23 mouse cellular contexts compared by ENCODE assay signal in the genomic region with DNA sequence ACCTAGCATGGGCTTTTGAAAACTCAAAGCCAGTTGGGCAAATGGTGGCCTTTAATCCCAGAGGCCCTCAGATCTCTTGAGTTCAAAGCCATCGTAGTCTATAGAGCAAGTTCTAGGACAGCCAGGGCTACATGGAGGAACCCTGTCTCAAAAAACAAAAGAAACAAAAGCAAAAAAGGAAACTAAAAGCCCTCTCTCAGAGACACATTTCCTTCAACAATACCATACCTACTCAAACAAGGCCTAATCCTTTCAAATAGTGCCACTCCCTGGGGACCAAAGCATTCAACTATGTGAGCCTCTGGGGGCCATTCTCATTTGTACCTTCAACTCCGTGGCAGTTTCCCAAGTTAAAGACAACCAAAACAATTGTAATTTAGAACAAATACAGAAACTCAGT. TPM values are rescaled to one million over a fixed set of nuclear protein-coding genes. Genes with fewer than 3 reads are reported as not detected.
"Had no signal": no experiment of that assay in that cellular context is flagged by ENCODE, and none has a peak within 500 bp of the region (broad histone marks: within the 10 kb centered on the region; RNA-seq: fewer than 3 reads in every experiment).

No protein-coding gene starts in this region.

- H3K4me1 ChIP-seq: lung, embryonic 15.5 days; megakaryocyte, embryonic 14.5 days; midbrain, embryonic 13.5 days; midbrain, embryonic 15.5 days; neural tube, embryonic 12.5 days; stomach, embryonic 15.5 days had no signal

- DNase-seq: lung, adult 2 months; lung, postnatal 14 days; lung, postnatal 36 days; right cerebral cortex, postnatal 14 days; thymus, adult 2 months; thymus, postnatal 25 days; thymus, postnatal 4 days had no signal

- H3K4me2 ChIP-seq: lung, embryonic 15.5 days; midbrain, embryonic 11.5 days; midbrain, embryonic 13.5 days; midbrain, embryonic 15.5 days; neural tube, embryonic 12.5 days; stomach, embryonic 15.5 days had no signal

- H3K4me3 ChIP-seq: lung, embryonic 15.5 days; megakaryocyte, embryonic 14.5 days; midbrain, embryonic 13.5 days; midbrain, embryonic 15.5 days; neural tube, embryonic 12.5 days; stomach, embryonic 15.5 days had no signal

- H3K9ac ChIP-seq: lung, embryonic 15.5 days; midbrain, embryonic 13.5 days; midbrain, embryonic 15.5 days; neural tube, embryonic 12.5 days; stomach, embryonic 15.5 days had no signal

- H3K9me3 ChIP-seq: lung, embryonic 15.5 days; megakaryocyte, embryonic 14.5 days; midbrain, embryonic 13.5 days; midbrain, embryonic 15.5 days; neural tube, embryonic 12.5 days; stomach, embryonic 15.5 days had no signal

- H3K27ac ChIP-seq: lung, embryonic 15.5 days; macrophage; midbrain, embryonic 13.5 days; midbrain, embryonic 15.5 days; neural tube, embryonic 12.5 days; stomach, embryonic 15.5 days; stomach, postnatal 0 days had no signal

- H3K27me3 ChIP-seq: lung, embryonic 15.5 days; megakaryocyte, embryonic 14.5 days; midbrain, embryonic 13.5 days; midbrain, embryonic 15.5 days; neural tube, embryonic 12.5 days; stomach, embryonic 15.5 days had no signal

RNA-seq across cellular contexts. Expression of gene Prdm12, which starts 58.2 kb away (rescaled TPM):
- total RNA-seq: megakaryocyte progenitor cell, adult 5-6 weeks; monocyte, adult 5-6 weeks; neutrophil, adult 5-6 weeks had no signal
- polyA plus RNA-seq: lung, adult 2 months; lung, postnatal 0 days; macrophage; spleen, adult 2 months; stomach, embryonic 15.5 days; stomach, postnatal 0 days; testis, adult 2 months; urinary bladder, adult 2 months had no signal
